Mouse (Mus musculus) right cerebral cortex, adult 18-20 months (tissue): Measurements from ENCODE around the gene Hemk1.
A peak's percentile ranks its signal among the peaks of the same experiment; 100 is the strongest.
"Not testable (repeated sequence)": the region's sequence is repeated elsewhere in the genome, so short reads cannot be mapped to it uniquely, and the experiment has no call there.

Experiments
- DNase-seq: peaks from one replicate; pipeline ENCODE4 v3.0.0; 2022; ENCODE audit warnings: mixed read lengths

The Hemk1 gene

GRCm38 (mm10) chr9:107308346-107309000 is 29.7 kb downstream of the Hemk1 start:
- no peak for DNase-seq

DNA sequence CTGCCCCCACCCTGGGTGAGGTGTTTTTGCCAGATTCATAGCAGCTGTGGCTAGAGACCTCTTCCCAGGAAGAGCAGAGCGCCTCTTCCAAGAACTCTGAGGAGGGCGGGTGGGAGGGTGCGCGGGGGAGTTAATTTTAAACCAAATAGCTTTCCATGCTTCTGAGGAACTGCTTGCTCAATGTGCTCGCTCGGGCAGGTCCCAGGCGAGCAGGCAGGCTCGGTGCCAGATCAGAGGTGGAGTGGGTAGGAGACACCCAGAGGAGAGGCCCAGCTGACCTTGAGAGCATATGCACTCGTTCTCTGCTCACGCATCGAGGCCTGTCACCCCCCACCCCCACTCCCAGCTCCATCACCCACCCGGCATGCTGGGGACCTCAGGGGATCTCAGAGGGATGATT is 30.3 kb downstream of the Hemk1 start:
- DNase-seq = peak; percentile 67

- DNase-seq = no peak
These were observed 30.9 kb downstream of the Hemk1 start for GRCm38 (mm10) chr9:107307099-107307872.

DNA sequence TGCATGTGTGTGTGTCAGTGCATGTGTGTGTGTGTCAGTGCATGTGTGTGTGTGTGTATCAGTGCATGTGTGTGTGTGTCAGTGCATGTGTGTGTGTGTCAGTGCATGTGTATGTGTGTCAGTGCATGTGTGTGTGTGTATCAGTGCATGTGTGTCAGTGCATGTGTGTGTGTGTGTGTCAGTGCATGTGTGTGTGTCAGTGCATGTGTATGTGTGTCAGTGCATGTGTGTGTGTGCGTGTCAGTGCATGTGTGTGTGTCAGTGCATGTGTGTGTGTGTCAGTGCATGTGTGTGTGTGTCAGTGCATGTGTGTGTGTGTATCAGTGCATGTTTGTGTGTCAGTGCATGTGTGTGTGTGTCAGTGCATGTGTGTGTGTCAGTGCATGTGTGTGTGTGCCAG is 31.5 kb downstream of the Hemk1 start:
- not testable (repeated sequence) for DNase-seq

DNA sequence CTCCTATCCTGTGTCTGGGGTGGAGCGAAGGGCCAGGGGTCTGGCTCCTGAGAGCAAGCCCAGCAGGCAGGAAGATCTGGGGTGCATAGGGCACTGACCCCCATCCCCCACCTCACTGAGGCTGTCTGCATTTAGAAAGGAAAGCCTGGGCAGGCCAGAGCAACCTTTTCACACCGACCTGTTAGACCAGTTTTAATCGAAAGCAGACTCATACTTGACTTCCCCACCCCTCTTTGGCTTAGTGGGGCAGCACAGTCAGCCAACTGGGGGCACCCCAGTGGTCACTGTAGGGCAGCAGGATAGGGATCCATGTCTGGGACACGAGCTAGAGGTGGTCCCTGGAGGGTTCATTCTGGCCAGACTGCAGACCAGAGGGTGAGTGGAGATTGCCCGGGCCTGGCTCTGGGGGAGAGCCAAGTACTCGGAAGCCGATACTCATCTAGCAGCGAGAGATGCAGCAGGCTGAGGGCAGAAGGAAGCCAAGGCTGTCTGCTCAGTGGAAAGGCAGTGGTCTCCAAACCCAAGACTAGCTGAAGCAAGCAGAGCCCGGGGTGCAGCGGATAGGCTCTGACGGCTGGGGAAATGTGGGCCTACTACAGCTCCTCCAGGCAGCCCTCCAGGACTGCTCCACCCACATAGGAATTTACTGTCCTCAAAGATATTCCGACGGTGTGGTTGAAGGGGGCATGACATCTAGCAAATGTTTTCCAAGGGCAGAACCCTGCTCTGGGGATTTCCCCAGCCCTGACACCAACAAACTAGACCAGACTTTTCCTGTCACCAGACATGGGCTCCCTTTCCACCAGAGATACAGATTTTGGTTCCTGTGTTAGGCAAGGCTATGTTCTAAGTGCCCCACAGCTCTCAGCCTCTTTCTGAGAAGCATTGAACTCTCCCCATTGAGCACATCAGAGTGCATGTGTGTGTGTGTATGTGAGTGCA is 32.3 kb downstream of the Hemk1 start:
- DNase-seq = no peak

DNA sequence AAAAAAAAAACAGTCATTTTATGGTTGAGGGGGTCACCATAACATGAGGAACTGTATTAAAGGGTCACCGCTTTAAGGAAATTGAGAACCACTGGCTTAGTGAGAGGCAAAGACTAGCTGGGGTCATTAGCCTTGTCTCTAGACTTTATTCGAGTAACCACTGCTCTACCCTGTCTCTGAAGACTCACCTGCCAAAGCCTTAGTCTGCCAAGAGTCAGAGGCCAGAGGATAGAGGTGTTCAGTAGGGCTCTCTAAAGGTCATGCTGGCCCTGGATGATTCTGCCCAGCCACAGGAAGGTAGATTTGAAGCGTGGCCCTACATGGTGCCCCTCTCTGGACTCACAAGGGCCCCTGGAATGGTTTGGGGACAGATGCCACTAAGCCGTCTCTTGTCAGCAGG is 33.1 kb downstream of the Hemk1 start:
- no peak for DNase-seq

DNA sequence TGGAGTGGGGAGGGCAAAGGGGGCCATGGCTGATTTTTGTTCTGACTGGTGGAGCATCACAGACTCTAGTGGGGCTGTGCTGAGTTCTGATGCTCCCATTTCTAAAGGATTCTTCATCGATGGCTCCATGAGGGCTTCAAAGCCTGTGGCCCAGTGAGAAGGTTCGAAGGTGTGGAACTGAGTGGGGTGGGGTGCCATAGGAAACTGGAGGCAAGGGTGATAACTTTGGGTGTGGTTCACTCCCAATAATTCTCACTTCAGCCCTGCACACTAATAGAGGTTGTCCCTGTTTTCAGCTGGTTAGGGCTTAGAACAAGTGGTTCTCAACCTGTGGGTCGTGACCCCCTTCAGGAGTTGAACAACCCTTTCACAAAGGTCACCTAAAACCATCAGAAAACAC is 33.8 kb downstream of the Hemk1 start:
- no peak for DNase-seq

- no peak for DNase-seq
These were observed 34.2 kb downstream of the Hemk1 start for GRCm38 (mm10) chr9:107303900-107304299.

- no peak for DNase-seq
These were observed 34.9 kb downstream of the Hemk1 start for GRCm38 (mm10) chr9:107303121-107303820.

- DNase-seq = no peak
These were observed 35.6 kb downstream of the Hemk1 start for GRCm38 (mm10) chr9:107302592-107302991.

GRCm38 (mm10) chr9:107301554-107302331 is 36.4 kb downstream of the Hemk1 start:
- DNase-seq = no peak

GRCm38 (mm10) chr9:107300224-107300973 is 37.8 kb downstream of the Hemk1 start:
- DNase-seq = no peak

GRCm38 (mm10) chr9:107299783-107300182 is 38.4 kb downstream of the Hemk1 start:
- no peak for DNase-seq

DNA sequence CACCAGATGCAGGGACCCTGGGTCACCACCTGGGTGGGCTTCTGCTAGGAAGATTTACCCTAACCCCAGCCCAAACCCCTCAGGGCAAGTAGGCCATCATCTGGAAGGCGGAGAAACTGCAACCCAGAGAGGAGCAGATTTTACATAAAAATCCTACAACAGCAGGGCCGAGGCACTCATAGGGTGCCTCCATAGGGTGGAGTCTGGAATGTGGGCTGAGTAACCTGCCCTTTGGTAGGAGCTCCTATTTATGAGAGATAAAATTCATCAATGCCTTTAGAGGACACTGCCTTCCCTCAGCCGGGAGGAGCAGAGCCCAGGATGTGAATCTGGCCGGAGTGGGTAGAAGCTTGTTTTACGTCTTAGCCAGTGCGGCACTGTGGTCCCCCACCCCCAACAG is 39.3 kb downstream of the Hemk1 start:
- no peak for DNase-seq

GRCm38 (mm10) chr9:107298059-107298780 is 39.9 kb downstream of the Hemk1 start:
- no peak for DNase-seq

- no peak for DNase-seq
These were observed 40.5 kb downstream of the Hemk1 start for GRCm38 (mm10) chr9:107297658-107298057.

GRCm38 (mm10) chr9:107297059-107297458 is 41.1 kb downstream of the Hemk1 start:
- DNase-seq = no peak

- DNase-seq = peak; percentile 92
These were observed 41.6 kb downstream of the Hemk1 start for GRCm38 (mm10) chr9:107296501-107296965.

- DNase-seq = no peak
These were observed 42.1 kb downstream of the Hemk1 start for GRCm38 (mm10) chr9:107296041-107296440.

GRCm38 (mm10) chr9:107296016-107296040 is 42.3 kb downstream of the Hemk1 start, which contains the start of gene Cish:
Cish (plus strand) TSS chr9:107296026.
- no peak for DNase-seq

GRCm38 (mm10) chr9:107295616-107296015 is 42.5 kb downstream of the Hemk1 start:
- peak; percentile 52 for DNase-seq
